Mouse (Mus musculus): ENCODE results near the gene Epha8. TPM values are rescaled to one million over a fixed set of nuclear protein-coding genes. Genes with fewer than 3 reads are reported as not detected.

The Epha8 gene
- polyA plus RNA-seq, 1 experiment from 2014 or later = 0.10 TPM

- Histone ChIP-seq H3K36me3 (ENCODE audit: control insufficient read depth, insufficient read depth) (peaks cover 57% of the 10 kb centered on the region), H3K4me1 (replicated peaks; ENCODE audit: control insufficient read depth, insufficient read depth, low read length) (no peaks in the 10 kb centered on the region), H3K4me3 (ENCODE audit: low read depth, low read length) (no peak overlapping the region), H3K9me3 (ENCODE audit: control insufficient read depth) (no peaks in the 10 kb centered on the region), H3K4me2 (replicated peaks; ENCODE audit: low read depth) (no peak overlapping the region), H3K27me3 (replicated peaks; ENCODE audit: control insufficient read depth, insufficient read depth, low read length) (no peaks in the 10 kb centered on the region), H3K27ac (ENCODE audit: low read depth, low read length) (no peak overlapping the region), H3K9ac (ENCODE audit: low read depth, low read length) (no peak overlapping the region)
- no peak for TF ChIP-seq CTCF (IDR thresholded peaks at IDR 0.05; ENCODE audit: low read depth)
- no peak for ATAC-seq
- 87% methylated on average over 14 of the region's 14 CpGs for WGBS
Observed at GRCm38 (mm10) chr4:136995361-136995760, 38.7 kb upstream of the Epha8 start.

- no peak overlapping the region for H3K4me2 ChIP-seq (replicated peaks; ENCODE audit: low read depth)
- no peak overlapping the region for H3K27ac ChIP-seq (ENCODE audit: low read depth, low read length)
- H3K27me3 ChIP-seq (replicated peaks; ENCODE audit: control insufficient read depth, insufficient read depth, low read length) = no peaks in the 10 kb centered on the region
- no peaks in the 10 kb centered on the region for H3K9me3 ChIP-seq (ENCODE audit: control insufficient read depth)
- no peak for TF ChIP-seq CTCF (IDR thresholded peaks at IDR 0.05; ENCODE audit: low read depth)
- peaks cover 30% of the 10 kb centered on the region for H3K36me3 ChIP-seq (ENCODE audit: control insufficient read depth, insufficient read depth)
- 60% methylated on average over 9 of the region's 9 CpGs for WGBS
- no peaks in the 10 kb centered on the region for H3K4me1 ChIP-seq (replicated peaks; ENCODE audit: control insufficient read depth, insufficient read depth, low read length)
- H3K9ac ChIP-seq (ENCODE audit: low read depth, low read length) = no peak overlapping the region
- no peak overlapping the region for H3K4me3 ChIP-seq (ENCODE audit: low read depth, low read length)
- ATAC-seq = no peak
Observed at GRCm38 (mm10) chr4:136981993-136982695, 25.5 kb upstream of the Epha8 start.

GRCm38 (mm10) chr4:136981347-136981746, 24.7 kb upstream of the Epha8 start:
- H3K27me3 ChIP-seq (replicated peaks; ENCODE audit: control insufficient read depth, insufficient read depth, low read length) = no peaks in the 10 kb centered on the region
- no peak overlapping the region for H3K27ac ChIP-seq (ENCODE audit: low read depth, low read length)
- WGBS = 17% methylated on average over 12 of the region's 12 CpGs
- no peaks in the 10 kb centered on the region for H3K4me1 ChIP-seq (replicated peaks; ENCODE audit: control insufficient read depth, insufficient read depth, low read length)
- H3K4me2 ChIP-seq (replicated peaks; ENCODE audit: low read depth) = no peak overlapping the region
- H3K9me3 ChIP-seq (ENCODE audit: control insufficient read depth) = no peaks in the 10 kb centered on the region
- peaks cover 24% of the 10 kb centered on the region for H3K36me3 ChIP-seq (ENCODE audit: control insufficient read depth, insufficient read depth)
- no peak overlapping the region for H3K9ac ChIP-seq (ENCODE audit: low read depth, low read length)
- H3K4me3 ChIP-seq (ENCODE audit: low read depth, low read length) = no peak overlapping the region
- ATAC-seq = peak; percentile 71
- peak; percentile 86 for TF ChIP-seq CTCF (IDR thresholded peaks at IDR 0.05; ENCODE audit: low read depth)

GRCm38 (mm10) chr4:136980921-136981320, 24.3 kb upstream of the Epha8 start:
- peaks cover 21% of the 10 kb centered on the region for H3K36me3 ChIP-seq (ENCODE audit: control insufficient read depth, insufficient read depth)
- H3K4me1 ChIP-seq (replicated peaks; ENCODE audit: control insufficient read depth, insufficient read depth, low read length) = no peaks in the 10 kb centered on the region
- H3K27me3 ChIP-seq (replicated peaks; ENCODE audit: control insufficient read depth, insufficient read depth, low read length) = no peaks in the 10 kb centered on the region
- ATAC-seq = no peak
- no peak overlapping the region for H3K9ac ChIP-seq (ENCODE audit: low read depth, low read length)
- H3K9me3 ChIP-seq (ENCODE audit: control insufficient read depth) = no peaks in the 10 kb centered on the region
- H3K4me2 ChIP-seq (replicated peaks; ENCODE audit: low read depth) = no peak overlapping the region
- no peak overlapping the region for H3K27ac ChIP-seq (ENCODE audit: low read depth, low read length)
- 74% methylated on average over 4 of the region's 4 CpGs for WGBS
- no peak for TF ChIP-seq CTCF (IDR thresholded peaks at IDR 0.05; ENCODE audit: low read depth)
- H3K4me3 ChIP-seq (ENCODE audit: low read depth, low read length) = no peak overlapping the region

- Histone ChIP-seq H3K4me2 (replicated peaks; ENCODE audit: low read depth) (no peak overlapping the region), H3K27me3 (replicated peaks; ENCODE audit: control insufficient read depth, insufficient read depth, low read length) (0 out of 2 replicates have a peak, but pooled peaks cover 4% of the 10 kb centered on the region), H3K4me1 (replicated peaks; ENCODE audit: control insufficient read depth, insufficient read depth, low read length) (no peaks in the 10 kb centered on the region), H3K4me3 (ENCODE audit: low read depth, low read length) (no peak overlapping the region), H3K27ac (ENCODE audit: low read depth, low read length) (no peak overlapping the region), H3K9ac (ENCODE audit: low read depth, low read length) (no peak overlapping the region), H3K9me3 (ENCODE audit: control insufficient read depth) (no peaks in the 10 kb centered on the region), H3K36me3 (ENCODE audit: control insufficient read depth, insufficient read depth) (0 out of 2 replicates have a peak, but pooled peaks cover under 1% of the 10 kb centered on the region)
- WGBS = 34% methylated on average over 8 of the region's 8 CpGs
- TF ChIP-seq CTCF (IDR thresholded peaks at IDR 0.05; ENCODE audit: low read depth) = no peak
- no peak for ATAC-seq
Observed at GRCm38 (mm10) chr4:136977244-136977643, 20.6 kb upstream of the Epha8 start.

GRCm38 (mm10) chr4:136970939-136971338, 14.3 kb upstream of the Epha8 start:
- Histone ChIP-seq H3K4me2 (replicated peaks; ENCODE audit: low read depth) (no peak overlapping the region), H3K36me3 (ENCODE audit: control insufficient read depth, insufficient read depth) (no peaks in the 10 kb centered on the region), H3K4me3 (ENCODE audit: low read depth, low read length) (no peak overlapping the region), H3K4me1 (replicated peaks; ENCODE audit: control insufficient read depth, insufficient read depth, low read length) (no peaks in the 10 kb centered on the region), H3K27ac (ENCODE audit: low read depth, low read length) (no peak overlapping the region), H3K9me3 (ENCODE audit: control insufficient read depth) (no peaks in the 10 kb centered on the region), H3K27me3 (replicated peaks; ENCODE audit: control insufficient read depth, insufficient read depth, low read length) (peaks cover 14% of the 10 kb centered on the region; the same call in 1 of the 2 replicates), H3K9ac (ENCODE audit: low read depth, low read length) (no peak overlapping the region)
- 6% methylated on average over 6 of the region's 6 CpGs for WGBS
- ATAC-seq = no peak
- peak; percentile 80 for TF ChIP-seq CTCF (IDR thresholded peaks at IDR 0.05; ENCODE audit: low read depth)
